9 mouse cellular contexts compared by ENCODE assay signal in genomic region chr5:86318018-86318956, GRCm38 (mm10). TPM values are rescaled to one million over a fixed set of nuclear protein-coding genes. Genes with fewer than 3 reads are reported as not detected.
DNase-seq lines count a peak whose midpoint lies in the region; ATAC-seq and TF ChIP-seq lines count a peak whose summit lies in the region.
"Not testable (repeated sequence)": the region's sequence is repeated elsewhere in the genome, so short reads cannot be mapped to it uniquely, and the experiment has no call there.
"Had no signal": no experiment of that assay in that cellular context is flagged by ENCODE, and none has a peak within 500 bp of the region (broad histone marks: within the 10 kb centered on the region; RNA-seq: fewer than 3 reads in every experiment).

No protein-coding gene starts in this region.

- TF ChIP-seq CTCF in cortical plate, adult 2 months (IDR thresholded peaks at IDR 0.05; ENCODE audit: extremely low read depth, insufficient read depth, low read length) = not testable (repeated sequence)

- not testable (repeated sequence) for H3K4me1 ChIP-seq in cortical plate, adult 2 months (ENCODE audit: control insufficient read depth, insufficient read depth, low read length); forebrain, embryonic 12.5 days; heart, embryonic 15.5 days (replicated peaks); intestine, embryonic 14.5 days (replicated peaks; ENCODE audit: control insufficient read depth, insufficient read depth, low read length); limb, embryonic 11.5 days (ENCODE audit: control insufficient read depth, insufficient read depth, low read length); lung, embryonic 16.5 days (replicated peaks; ENCODE audit: control insufficient read depth, insufficient read depth, low read length); neural tube, embryonic 13.5 days (replicated peaks)

- not testable (repeated sequence) for H3K36me3 ChIP-seq in forebrain, embryonic 12.5 days (replicated peaks); heart, embryonic 15.5 days; intestine, embryonic 14.5 days (ENCODE audit: control insufficient read depth, insufficient read depth, low read length); limb, embryonic 11.5 days (ENCODE audit: control insufficient read depth, insufficient read depth, low read length); lung, embryonic 16.5 days (ENCODE audit: control insufficient read depth, insufficient read depth, low read length); neural tube, embryonic 13.5 days

- peak; percentile 83; the same call in 1 of the 2 replicates for ATAC-seq in forebrain, embryonic 12.5 days (ENCODE audit: low FRiP score)
- ATAC-seq in heart, embryonic 15.5 days (replicated peaks; ENCODE audit: insufficient number of reproducible peaks, insufficient read depth, low FRiP score, low read depth); intestine, embryonic 14.5 days (replicated peaks; ENCODE audit: low FRiP score, low TSS enrichment, low read depth); lung, embryonic 16.5 days (ENCODE audit: low read depth): not testable (repeated sequence)
- 0 out of 2 replicates have a peak, but pooled peaks have one; percentile 21 for ATAC-seq in limb, embryonic 11.5 days (ENCODE audit: insufficient number of reproducible peaks, low FRiP score, low TSS enrichment, low read depth)
- ATAC-seq in neural tube, embryonic 13.5 days (ENCODE audit: low read depth) = peak; percentile 81

- H3K27ac ChIP-seq in cortical plate, adult 2 months (ENCODE audit: insufficient read depth, low read length); forebrain, embryonic 12.5 days; heart, embryonic 15.5 days; intestine, embryonic 14.5 days (ENCODE audit: low read depth); limb, embryonic 11.5 days (replicated peaks; ENCODE audit: low read depth, low read length); lung, embryonic 16.5 days (ENCODE audit: low read length); neural tube, embryonic 13.5 days (replicated peaks): not testable (repeated sequence)

- H3K4me2 ChIP-seq in forebrain, embryonic 12.5 days = peak overlapping the region; percentile 43
- peak overlapping the region; percentile 48 for H3K4me2 ChIP-seq in heart, embryonic 15.5 days
- H3K4me2 ChIP-seq in intestine, embryonic 14.5 days (ENCODE audit: low read length) = peak overlapping the region; percentile 36
- H3K4me2 ChIP-seq in limb, embryonic 11.5 days (ENCODE audit: low read depth, severe bottlenecking) = not testable (repeated sequence)
- peak overlapping the region; percentile 35 for H3K4me2 ChIP-seq in lung, embryonic 16.5 days (ENCODE audit: low read depth, low read length)
- H3K4me2 ChIP-seq in neural tube, embryonic 13.5 days = peak overlapping the region; percentile 45

- 45% methylated on average over 30 of the region's 30 CpGs for WGBS in forebrain, embryonic 12.5 days
- 45% methylated on average over 30 of the region's 30 CpGs for WGBS in heart, embryonic 15.5 days
- 42% methylated on average over 26 of the region's 30 CpGs for WGBS in intestine, embryonic 14.5 days
- 48% methylated on average over 27 of the region's 30 CpGs for WGBS in limb, embryonic 11.5 days
- 59% methylated on average over 27 of the region's 30 CpGs for WGBS in lung, embryonic 16.5 days
- 56% methylated on average over 28 of the region's 30 CpGs for WGBS in neural tube, embryonic 13.5 days

- H3K27me3 ChIP-seq in forebrain, embryonic 12.5 days; heart, embryonic 15.5 days; intestine, embryonic 14.5 days (replicated peaks; ENCODE audit: control insufficient read depth, insufficient read depth, low read length); limb, embryonic 11.5 days (ENCODE audit: control insufficient read depth, insufficient read depth, low read length); lung, embryonic 16.5 days (ENCODE audit: control insufficient read depth, insufficient read depth, low read depth, low read length); neural tube, embryonic 13.5 days: not testable (repeated sequence)

- not testable (repeated sequence) for H3K9me3 ChIP-seq in forebrain, embryonic 12.5 days; heart, embryonic 15.5 days (replicated peaks); intestine, embryonic 14.5 days (ENCODE audit: control insufficient read depth, low read length); limb, embryonic 11.5 days (ENCODE audit: control insufficient read depth, low read length); lung, embryonic 16.5 days (ENCODE audit: control insufficient read depth, low read length); neural tube, embryonic 13.5 days

- H3K4me3 ChIP-seq in cortical plate, adult 2 months (ENCODE audit: insufficient read depth, low read length) = peak overlapping the region; percentile 47
- H3K4me3 ChIP-seq in forebrain, embryonic 12.5 days (replicated peaks) = peak overlapping the region; percentile 38
- H3K4me3 ChIP-seq in heart, embryonic 15.5 days = peak overlapping the region; percentile 42
- H3K4me3 ChIP-seq in intestine, embryonic 14.5 days (ENCODE audit: low read depth, low read length) = peak overlapping the region; percentile 16; the same call in 1 of the 2 replicates
- H3K4me3 ChIP-seq in limb, embryonic 11.5 days (ENCODE audit: low read depth, low read length) = peak overlapping the region; percentile 14; the same call in 1 of the 2 replicates
- H3K4me3 ChIP-seq in lung, embryonic 16.5 days (ENCODE audit: low read length) = peak overlapping the region; percentile 32
- H3K4me3 ChIP-seq in neural tube, embryonic 13.5 days = peak overlapping the region; percentile 40

- H3K9ac ChIP-seq in forebrain, embryonic 12.5 days; heart, embryonic 15.5 days; intestine, embryonic 14.5 days (ENCODE audit: low read length); limb, embryonic 11.5 days (ENCODE audit: low read length); lung, embryonic 16.5 days (ENCODE audit: low read length): not testable (repeated sequence)
- H3K9ac ChIP-seq in neural tube, embryonic 13.5 days = peak overlapping the region; percentile 59

- not testable (repeated sequence) for TF ChIP-seq POLR2A in cortical plate, adult 2 months (IDR thresholded peaks at IDR 0.05; ENCODE audit: extremely low read depth, insufficient read depth, low read length)

- DNase-seq in intestine, embryonic 14.5 days (ENCODE audit: low spot score); limb, embryonic 11.5 days (ENCODE audit: low spot score): not testable (repeated sequence)

RNA-seq across cellular contexts. Expression of gene Tmprss11c, which starts 29.2 kb away (rescaled TPM):
- polyA plus RNA-seq in cortical plate, adult 2 months (2012; rRNA removed) = not detected in 2 replicates
- not detected in 2 replicates for polyA plus RNA-seq in forebrain, embryonic 12.5 days (2016; fragmentation: Nextera tagmentation; extraction: Ambion mirVana)
- polyA plus RNA-seq in heart, embryonic 15.5 days (2015; fragmentation: Nextera tagmentation; extraction: Ambion mirVana) = not detected in 2 replicates
- not detected in 2 replicates for polyA plus RNA-seq in intestine, embryonic 14.5 days (2014; fragmentation: Nextera tagmentation; extraction: Ambion mirVana)
- polyA plus RNA-seq in limb, embryonic 11.5 days (2014; fragmentation: Nextera tagmentation; extraction: Ambion mirVana) = not detected in 2 replicates
- polyA plus RNA-seq in lung, embryonic 16.5 days (2015; fragmentation: Nextera tagmentation; extraction: Ambion mirVana) = not detected in 2 replicates
- polyA plus RNA-seq in neural tube, embryonic 13.5 days (2015; fragmentation: Nextera tagmentation; extraction: Ambion mirVana) = not detected in 2 replicates
- polyA plus RNA-seq: activated CD4-positive, CD25-positive, alpha-beta regulatory T cell, adult 4 months; gonadal fat pad, adult 2 months had no signal

RNA-seq across cellular contexts. Expression of gene Tmprss11d, which starts 54.9 kb away (rescaled TPM):
- polyA plus RNA-seq in cortical plate, adult 2 months (2012; rRNA removed) = not detected in 2 replicates
- polyA plus RNA-seq in forebrain, embryonic 12.5 days (2016; fragmentation: Nextera tagmentation; extraction: Ambion mirVana) = not detected in 2 replicates
- polyA plus RNA-seq in heart, embryonic 15.5 days (2015; fragmentation: Nextera tagmentation; extraction: Ambion mirVana) = 0.11 TPM in 1 of 2 replicates, not detected in the other
- polyA plus RNA-seq in intestine, embryonic 14.5 days (2014; fragmentation: Nextera tagmentation; extraction: Ambion mirVana) = not detected in 2 replicates
- 0.15 TPM in 1 of 2 replicates, not detected in the other for polyA plus RNA-seq in limb, embryonic 11.5 days (2014; fragmentation: Nextera tagmentation; extraction: Ambion mirVana)
- polyA plus RNA-seq in lung, embryonic 16.5 days (2015; fragmentation: Nextera tagmentation; extraction: Ambion mirVana) = 0.08 TPM in 1 of 2 replicates, not detected in the other
- not detected in 2 replicates for polyA plus RNA-seq in neural tube, embryonic 13.5 days (2015; fragmentation: Nextera tagmentation; extraction: Ambion mirVana)
- polyA plus RNA-seq: gonadal fat pad, adult 2 months had no signal
